Mouse (Mus musculus) 3T3-L1 (cell line): ENCODE measurements around the gene Hbs1l.

Experiments used
- DNase-seq: peaks from one replicate; pipeline ENCODE4 v3.0.0-alpha.2; 2015; ENCODE audit warnings: low read depth, low spot score

The Hbs1l gene

DNA sequence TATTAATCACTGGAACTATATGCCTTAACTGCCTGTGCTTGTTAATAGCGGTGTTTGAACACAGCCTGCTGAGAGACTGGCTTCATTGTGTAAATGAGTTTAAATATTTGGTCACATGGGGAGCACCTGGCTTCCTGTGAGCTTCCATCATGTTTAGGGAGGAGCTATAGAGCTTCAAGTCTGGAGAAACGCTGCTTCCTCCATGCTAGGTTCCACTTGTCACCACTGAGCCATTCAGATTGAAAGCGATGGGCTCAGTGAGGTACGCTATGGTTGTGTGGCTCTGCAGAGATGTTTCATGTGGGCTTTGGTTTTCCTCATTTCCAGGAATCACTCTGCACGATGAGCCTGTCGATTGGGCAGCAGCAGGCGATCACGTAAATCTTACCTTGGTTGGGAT is 62.2 kb downstream of the Hbs1l start:
- DNase-seq: no peak

DNA sequence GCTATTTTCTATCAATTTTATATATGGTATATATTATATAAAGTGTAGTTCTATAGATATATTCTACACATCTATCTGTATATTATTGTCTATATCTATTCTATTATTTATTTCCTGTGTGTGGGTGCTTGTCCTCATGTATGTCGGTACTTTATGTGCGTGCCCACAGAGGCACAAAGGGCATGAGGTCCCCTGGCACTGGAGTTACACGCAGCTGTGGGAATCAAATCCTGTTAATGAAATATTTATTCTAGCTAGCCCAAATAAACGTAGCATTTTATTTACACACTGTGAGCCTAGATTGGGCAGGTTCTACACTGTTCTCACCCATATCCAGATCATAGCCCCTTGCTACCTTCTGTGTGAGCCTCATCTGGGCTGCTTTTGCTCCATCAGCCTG is 63.3 kb downstream of the Hbs1l start:
- DNase-seq: no peak

DNA sequence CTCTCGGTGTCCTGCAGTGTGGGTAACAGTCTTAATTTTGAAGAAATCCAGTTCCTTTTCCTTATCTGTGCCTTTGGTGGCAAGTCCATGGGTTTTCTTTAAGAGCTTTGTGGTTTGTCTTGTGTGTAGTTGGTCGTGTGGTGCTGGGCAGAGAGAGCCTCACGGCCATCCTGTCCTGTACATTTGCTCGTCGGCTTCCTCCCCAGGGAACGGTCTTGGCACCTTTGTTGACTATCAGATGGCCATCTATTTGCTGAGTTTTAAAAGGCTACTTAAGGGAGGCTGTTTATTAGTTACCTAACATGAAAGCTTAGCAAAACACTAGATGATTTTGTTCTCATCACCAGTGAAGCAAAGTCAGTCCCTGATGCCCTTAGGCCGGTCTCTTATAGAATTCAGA is 66.1 kb downstream of the Hbs1l start:
- DNase-seq: no peak

DNA sequence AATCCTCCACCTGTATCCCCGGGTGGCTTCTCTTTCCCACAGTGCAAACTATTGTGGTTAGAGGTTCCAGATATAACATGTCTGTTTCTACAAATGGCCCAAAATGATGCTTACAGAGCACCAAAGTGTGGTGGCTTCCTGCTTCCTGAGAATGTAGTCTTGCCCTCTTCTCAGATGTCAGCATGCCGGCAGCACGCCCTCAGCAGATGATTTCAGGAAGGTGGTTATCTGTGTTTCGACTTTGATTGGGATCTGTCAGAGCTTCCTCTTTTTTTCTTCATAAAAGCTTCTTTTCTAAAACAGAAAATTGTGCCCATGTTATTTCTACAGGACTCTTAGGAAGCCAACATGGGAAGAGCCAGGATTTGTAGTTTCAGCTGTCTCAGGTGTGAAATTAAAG is 67.5 kb downstream of the Hbs1l start:
- DNase-seq: no peak

DNA sequence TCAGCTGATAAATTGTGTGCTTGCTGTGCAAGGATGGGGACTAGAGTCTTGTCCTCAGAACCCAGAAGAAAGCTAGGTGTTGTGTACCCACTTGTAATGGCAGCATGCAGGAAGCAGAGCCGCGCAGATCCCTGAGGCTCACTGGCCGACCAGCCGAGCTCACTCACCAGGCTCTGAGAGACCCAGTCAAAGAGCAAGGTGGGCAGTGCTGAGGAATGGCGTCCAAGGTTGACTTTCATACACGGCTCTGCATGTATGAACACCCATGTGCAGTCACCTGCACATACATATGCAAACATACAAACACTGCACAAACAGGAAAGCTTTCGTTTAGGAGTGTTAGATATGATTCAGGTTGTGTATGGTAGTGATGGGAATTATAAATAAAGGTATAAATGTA is 69.2 kb downstream of the Hbs1l start:
- DNase-seq: no peak

DNA sequence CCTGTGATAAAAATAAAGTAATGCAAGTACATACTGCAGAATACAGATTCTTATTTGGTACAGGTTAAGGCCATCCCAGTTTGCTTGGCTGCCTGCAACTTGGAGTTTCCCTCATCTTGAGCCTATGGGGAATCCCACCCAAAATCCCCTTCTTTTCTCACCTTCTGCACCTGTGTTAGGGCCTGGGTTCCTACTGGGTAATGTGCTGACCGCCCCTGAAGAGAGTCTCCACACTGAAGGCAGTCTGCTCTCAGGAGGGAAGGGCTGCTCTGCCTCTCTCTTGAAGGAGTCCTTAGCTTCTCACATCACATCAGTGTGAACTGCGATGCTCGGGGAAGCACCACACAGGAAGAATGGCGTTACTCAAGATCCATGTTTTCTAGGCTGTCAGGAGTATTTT is 70.1 kb downstream of the Hbs1l start:
- no peak for DNase-seq

DNA sequence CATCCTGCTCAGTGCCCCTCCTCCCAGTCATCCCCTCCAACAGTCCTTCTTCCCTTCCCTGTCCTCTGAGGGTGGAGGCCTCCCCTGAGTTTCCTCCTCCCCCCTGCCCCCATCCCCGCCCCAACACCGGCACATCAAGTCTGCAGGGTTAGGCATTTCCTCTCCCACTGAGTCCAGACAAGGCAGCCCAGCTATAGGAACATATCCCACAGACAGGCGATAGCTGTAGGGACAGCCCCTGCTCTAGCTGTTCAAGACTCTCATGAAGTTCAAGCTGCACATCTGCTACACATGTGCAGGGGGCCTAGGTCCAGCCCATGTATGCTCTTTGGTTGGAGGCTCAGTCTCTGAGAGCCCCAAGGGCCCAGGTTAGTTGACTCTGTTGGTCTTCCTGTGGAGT is 70.7 kb downstream of the Hbs1l start:
- no peak for DNase-seq

DNA sequence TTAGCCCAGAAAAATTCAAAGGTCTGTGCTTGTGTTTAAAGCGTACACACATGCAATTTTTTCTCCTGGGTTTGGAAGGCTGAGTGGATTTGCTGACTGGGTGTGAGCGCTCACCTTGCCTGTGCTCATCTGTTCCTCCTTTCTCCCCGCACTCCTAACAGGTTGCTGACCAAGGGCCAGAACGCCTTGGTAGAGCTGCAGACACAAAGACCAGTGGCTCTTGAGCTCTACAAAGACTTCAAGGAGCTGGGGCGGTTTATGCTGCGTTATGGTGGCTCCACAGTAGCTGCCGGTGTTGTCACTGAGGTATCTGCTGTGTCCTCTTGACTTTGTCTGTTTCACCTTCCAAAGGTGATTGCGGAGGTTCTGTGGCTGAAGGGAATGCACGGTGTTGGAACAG is 71.7 kb downstream of the Hbs1l start:
- DNase-seq: no peak

DNA sequence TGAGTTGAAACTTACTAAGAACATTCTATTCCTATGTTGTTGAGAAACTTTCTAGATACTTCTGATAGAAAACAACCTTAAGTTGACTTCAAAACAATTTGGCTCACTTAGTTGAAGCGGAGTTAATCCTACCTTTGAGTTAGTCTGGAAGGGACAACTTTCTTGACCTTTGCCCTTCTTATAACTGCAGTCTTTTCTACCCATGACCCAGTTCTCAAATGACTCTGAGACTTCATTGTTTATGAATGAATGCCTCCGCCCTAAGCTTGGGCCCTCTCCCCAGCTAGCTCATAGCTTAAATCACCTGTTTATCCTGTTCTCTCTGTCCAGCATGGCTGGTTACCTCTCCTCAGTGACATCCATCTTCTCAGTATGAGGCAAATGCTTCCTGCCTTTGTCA is 73.8 kb downstream of the Hbs1l start:
- DNase-seq: no peak

DNA sequence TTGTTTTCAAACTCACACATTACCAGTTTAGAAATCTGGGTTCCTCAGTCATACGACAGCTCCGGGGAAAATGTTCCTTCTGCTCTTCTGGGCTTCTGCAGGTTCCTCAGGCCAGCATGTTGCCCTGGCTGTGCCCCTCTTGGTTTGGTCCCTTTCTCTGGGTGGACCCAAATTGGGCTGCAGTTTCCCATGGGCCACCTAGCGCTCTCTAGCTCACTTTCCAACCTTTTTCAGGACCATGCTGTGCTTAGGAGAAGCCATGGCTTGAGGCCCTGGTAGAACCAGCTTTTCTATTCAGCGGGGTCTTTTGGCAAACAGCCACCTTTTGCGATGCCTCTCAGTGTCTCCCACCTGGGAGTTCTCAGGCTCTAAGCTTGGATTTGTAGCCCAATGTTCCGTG is 76.5 kb downstream of the Hbs1l start:
- DNase-seq: no peak

DNA sequence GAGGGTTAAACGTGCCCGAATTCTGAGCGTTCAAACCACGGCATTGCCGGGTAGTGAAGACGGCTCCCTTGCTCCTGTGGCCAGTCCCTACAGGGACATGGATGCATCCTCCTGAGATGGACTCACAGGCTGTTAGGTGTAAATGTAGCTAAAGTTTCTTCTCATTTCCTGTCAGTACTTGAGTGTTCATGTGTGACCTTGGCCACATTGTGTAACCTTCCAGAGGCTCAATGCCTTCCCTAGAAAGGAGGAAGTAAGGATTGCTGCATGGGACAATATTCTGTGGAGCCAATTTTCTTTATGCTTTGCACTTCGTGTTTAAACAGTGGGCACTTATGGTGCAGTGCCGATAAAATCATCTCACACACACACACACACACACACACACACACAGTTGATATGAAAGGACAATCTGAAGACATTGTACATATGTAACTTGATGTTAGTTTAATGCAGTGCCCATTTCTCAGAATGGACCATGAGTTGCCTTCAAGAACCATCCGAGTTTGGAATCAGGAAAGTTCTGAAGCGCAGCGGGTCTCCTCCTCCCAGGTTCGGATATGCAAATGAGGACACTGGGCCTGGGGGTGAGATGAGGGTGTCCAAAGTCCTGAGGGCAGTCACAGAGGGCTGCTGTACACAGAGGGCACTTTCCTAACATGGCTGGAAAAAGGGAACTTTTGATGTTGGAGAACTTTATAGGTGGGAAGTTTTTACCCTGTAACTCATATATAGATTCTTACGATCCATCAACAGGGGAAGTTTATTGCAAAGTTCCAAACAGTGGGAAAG is 81.1 kb downstream of the Hbs1l start, which contains the start of gene Aldh8a1:
Aldh8a1 (plus strand) TSS at position 610 of the 792 bp plus-strand sequence.
- no peak for DNase-seq

DNA sequence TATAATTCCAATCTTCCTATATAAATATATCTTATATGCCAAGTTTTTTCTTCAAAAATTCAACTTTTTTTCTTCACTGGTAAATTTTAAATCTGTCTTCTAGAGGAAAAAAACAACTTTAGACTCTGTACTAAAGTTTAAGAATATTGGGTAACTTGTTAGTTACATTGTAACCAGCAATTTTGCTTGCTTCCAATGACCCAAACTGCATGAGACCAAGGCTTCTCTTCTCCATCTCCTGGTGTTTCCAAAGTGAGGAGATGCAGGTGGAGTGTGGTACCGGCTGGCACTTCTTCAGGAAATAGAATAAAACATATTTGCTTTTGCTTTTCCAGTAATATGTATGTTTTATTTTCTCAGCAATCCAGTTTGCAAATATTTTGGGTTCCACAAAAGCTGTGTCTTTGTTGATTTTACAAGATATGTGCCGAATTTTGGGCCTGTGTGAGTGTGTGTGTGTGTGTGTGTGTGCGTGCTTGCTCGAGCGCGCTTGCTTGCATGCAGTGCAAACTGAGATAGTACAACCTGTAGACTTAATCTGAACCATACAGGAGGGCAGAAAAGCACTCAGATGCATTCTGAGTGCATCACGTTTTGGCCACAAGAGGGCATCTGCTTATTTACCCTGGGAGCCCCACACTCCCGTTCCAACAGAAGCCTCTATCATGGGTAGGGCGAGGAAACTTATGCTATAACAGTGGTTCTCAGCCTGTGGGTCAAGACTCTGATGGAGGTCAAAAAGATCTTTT is 82.6 kb downstream of the Hbs1l start:
- DNase-seq: peak; percentile 48

DNA sequence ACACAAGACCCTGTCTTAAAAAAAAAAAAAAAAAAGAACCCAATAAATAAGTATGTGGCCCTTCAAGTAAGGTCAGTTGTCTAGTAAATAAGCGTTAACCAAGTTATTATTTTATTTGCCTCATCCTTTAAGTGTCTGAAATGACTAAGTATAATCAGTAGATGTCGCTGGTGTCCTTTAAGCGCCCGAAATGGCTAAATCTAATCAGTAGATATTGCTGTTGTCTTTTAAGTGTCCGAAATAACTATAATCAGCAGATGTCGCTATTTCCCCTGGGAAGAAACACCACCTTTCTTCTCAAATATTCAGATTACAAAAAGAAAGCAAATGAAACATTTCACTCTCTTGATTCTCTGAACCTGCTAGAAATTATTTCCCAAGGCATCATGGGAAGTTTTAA is 87.1 kb downstream of the Hbs1l start:
- DNase-seq: peak; percentile 91

DNA sequence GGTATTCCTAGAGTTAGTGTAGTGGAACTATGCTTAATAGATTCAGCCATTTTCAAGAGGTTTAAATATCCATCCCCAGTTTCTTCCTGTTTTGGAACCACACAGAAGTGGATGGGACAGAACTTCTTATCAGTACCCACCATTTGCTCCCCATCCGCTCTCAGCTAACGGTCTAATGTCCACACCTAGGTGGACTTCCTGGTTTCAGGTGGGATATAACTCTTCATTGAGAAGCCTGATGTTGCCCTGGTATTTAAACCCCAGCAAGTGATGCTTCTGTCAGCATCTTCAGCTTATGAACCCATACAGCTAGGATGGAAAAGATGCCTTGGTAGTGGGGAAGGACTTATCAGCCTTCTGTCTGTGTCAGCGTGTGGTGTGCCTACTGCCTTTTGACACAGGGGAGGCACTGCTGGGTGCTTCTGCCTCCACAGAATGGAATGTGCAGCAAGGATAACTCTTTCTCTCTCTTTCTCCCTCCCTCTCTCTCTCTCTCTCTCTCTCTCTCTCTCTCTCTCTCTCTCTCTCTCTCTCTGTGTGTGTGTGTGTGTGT is 89.4 kb downstream of the Hbs1l start:
- no peak for DNase-seq

DNA sequence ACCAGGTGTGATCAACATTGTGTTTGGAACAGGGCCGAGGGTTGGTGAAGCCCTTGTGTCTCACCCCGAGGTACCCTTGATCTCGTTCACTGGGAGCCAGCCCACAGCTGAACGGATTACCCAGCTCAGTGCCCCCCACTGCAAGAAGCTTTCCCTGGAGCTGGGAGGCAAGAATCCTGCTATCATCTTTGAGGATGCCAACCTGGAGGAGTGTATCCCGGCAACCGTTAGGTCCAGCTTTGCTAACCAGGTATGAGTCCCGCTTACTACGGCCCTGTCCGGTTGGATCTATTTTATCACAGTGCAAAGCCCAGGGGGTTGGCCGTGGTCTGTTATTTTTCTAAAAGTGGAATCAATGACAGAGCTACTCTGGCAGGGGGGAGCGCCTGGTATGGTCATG is 93.3 kb downstream of the Hbs1l start:
- DNase-seq: no peak

DNA sequence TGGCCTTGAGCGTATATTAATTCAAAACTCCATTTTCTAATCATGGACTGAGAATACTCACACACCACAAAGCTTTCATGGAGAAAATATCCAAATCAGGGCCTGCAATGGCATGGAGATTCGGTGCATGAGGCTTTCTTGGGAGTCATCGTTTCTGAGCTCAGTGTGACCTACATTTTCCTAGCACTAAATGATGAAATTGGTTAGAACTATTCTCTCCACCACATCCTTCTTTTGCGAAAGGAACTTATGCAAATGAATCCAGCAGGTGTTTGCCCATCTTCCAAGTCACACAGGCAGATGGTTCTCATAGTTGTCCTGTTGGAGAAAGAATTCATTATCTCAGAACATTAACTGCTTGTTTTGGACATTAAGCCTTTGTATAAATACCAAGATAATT is 94.7 kb downstream of the Hbs1l start:
- no peak for DNase-seq

DNA sequence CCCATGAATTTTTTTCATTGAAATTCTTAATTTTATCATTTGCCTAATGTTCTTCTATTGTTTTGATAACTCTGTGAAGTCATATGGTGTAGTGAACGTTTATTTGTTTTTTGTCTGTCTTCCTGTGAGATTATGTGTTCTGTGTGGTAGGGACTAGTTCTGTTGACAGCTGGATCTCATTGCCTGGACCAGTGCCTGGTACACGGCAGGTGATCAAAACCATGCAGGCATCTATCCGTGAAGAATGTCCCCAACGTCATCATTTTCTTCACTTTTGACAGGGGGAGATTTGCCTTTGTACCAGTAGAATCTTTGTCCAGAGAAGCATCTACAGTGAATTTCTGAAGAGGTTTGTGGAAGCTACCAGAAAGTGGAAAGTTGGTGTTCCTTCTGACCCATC is 95.5 kb downstream of the Hbs1l start:
- no peak for DNase-seq

DNA sequence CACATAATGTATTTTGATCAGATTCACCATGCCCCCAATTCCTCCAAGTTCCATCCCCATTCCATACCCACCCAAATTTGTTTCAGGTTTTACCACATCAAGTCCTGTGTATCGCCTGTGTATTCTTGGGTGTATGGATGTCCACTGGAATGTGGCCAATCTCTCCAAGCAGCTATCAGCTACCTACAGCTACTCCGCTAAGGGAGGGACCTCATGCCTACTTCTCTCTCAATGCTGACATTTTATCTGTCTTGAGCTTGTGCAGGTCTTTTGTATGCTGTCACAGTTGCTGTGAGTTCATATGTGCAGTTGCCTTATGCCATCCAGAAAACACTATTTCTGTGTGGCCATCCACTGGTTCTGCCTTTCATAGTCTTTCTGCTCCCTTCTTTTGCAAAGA is 97.6 kb downstream of the Hbs1l start:
- no peak for DNase-seq

DNA sequence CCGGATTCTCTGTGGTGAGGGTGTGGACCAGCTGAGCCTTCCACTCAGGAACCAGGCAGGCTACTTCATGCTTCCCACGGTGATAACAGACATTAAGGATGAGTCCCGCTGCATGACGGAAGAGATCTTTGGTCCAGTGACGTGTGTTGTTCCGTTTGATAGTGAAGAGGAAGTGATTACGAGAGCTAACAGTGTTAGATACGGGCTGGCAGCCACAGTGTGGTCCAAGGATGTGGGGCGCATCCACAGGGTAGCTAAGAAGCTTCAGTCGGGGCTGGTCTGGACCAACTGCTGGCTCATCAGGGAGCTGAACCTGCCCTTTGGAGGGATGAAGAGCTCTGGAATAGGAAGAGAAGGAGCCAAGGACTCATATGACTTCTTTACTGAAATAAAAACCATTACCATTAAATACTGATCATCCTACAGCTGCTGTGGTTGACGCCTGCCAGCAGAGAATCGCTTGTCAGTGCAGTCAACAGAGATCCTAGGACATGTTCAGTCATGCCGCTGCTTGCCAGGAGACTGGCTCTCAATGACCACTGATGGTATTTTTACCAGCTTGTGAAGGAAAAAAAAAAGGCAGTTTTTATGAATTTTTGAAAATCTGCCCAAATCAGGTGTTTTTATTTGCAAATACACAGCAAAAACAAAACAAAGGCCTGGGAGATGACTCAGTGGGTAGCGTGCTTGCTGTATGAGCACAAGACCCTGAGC is 99.8 kb downstream of the Hbs1l start:
- no peak for DNase-seq

DNA sequence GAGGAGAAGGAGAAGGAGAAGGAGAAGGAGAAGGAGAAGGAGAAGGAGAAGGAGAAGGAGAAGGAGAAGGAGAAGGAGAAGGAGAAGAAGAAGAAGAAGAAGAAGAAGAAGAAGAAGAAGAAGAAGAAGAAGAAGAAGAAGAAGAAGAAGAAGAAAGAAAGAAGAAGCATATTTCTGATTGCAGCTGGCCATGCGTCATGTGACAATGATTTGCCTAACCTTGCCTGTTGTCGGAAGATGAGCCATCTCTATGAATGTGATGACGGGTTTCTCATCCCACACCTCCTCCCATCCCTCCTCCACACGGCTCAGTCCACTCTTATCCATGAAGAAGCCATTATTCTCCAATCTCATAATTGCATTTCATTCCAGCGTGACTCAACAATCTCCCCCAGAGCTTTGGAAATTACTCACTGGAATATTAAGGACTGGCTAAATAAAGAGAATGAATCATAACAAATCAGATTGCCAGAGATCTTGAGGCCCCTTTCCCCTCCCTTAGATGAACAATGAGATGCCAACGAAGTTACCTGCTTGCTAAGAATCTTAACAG is 103.2 kb downstream of the Hbs1l start:
- DNase-seq: peak; percentile 79

DNA sequence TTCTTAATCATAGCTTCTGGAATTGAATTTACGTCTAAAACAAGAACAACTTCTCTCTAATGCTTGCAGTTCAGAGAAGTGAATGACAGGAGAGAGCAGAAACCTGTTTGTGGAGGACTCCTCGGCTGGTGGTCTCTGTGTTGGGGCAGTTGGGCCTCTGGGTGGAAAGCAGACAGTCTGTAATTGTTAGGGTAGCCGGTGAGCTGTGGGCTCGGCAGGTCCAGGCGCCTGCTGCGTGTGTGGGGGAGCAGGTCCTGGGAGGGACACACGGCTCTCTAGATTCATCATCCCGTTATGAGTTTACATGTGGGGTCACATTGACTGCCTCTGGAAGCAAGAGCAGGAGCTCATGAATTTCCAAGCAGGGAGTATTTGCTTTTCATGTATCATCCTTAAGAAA is 103.8 kb downstream of the Hbs1l start:
- no peak for DNase-seq

DNA sequence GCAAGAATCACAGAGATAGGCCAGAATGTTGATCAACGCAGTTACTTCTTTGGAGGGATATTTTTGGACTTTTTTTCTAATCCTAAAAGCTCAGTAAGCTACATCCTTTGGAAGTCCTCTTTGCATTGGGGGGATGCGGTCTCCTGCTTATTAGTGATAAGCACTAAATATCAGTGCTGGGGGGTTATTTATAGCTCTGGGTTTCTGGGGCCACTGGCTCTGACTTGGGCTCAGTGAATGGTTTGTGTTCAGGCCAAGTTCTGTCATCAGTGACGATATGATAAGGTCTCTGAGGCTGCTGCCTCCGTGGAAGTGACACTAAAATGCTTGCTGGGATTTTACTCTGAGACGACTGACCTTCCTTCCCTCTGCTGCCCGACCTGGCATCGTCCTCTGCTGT is 104.3 kb downstream of the Hbs1l start:
- no peak for DNase-seq
